Mouse (Mus musculus) midbrain, embryonic 12.5 days (tissue): ENCODE measurements at regions not wholly inside any gene's neighbourhood (a gene's known extent, or its start where the extent isn't known, plus 50 kb on each side); places are given as distances from the start of the nearest gene placed in this dataset.
A peak's percentile ranks its signal among the peaks of the same experiment; 100 is the strongest.

Experiments used
- ATAC-seq: fragments of 200-750 bp; cut with Nextera tagmentation; 2 replicates; pipeline ENCODE4 v1.8.0; 2017; ENCODE audit warnings: low read depth, moderate TSS enrichment, moderate library complexity; ENCODE audit not compliant: low FRiP score
- H3K27ac ChIP-seq: fragments of 300-500 bp; sonication (generic); replicated peaks from 2 replicates; pipeline ENCODE4 v1.5.1; 2016; ENCODE audit warnings: mild to moderate bottlenecking
- H3K27me3 ChIP-seq: fragments of 300-500 bp; sonication (generic); 2 replicates; pipeline ENCODE4 v1.6.1; 2016; ENCODE audit warnings: mild to moderate bottlenecking
- H3K36me3 ChIP-seq: fragments of 300-500 bp; sonication (generic); 2 replicates; pipeline ENCODE4 v1.6.1; 2016
- H3K4me1 ChIP-seq: fragments of 300-500 bp; sonication (generic); 2 replicates; pipeline ENCODE4 v1.6.1; 2016
- H3K4me2 ChIP-seq: fragments of 300-500 bp; sonication (generic); replicated peaks from 2 replicates; pipeline ENCODE4 v1.6.1; 2016; ENCODE audit warnings: mild to moderate bottlenecking, moderate library complexity
- H3K4me3 ChIP-seq: fragments of 300-500 bp; sonication (generic); 2 replicates; pipeline ENCODE4 v1.5.1; 2016; ENCODE audit warnings: mild to moderate bottlenecking
- H3K9ac ChIP-seq: fragments of 300-500 bp; sonication (generic); replicated peaks from 2 replicates; pipeline ENCODE4 v1.6.1; 2016; ENCODE audit warnings: mild to moderate bottlenecking, moderate library complexity
- H3K9me3 ChIP-seq: fragments of 300-500 bp; sonication (generic); 2 replicates; pipeline ENCODE4 v1.6.1; 2016; ENCODE audit warnings: mild to moderate bottlenecking
- WGBS: fragments of 180-500 bp; shearing (Covaris S2); methylation state at CpG from one replicate; pipeline ENCODE4 v1.1.7; 2016; 5-methylcytosine and 5-hydroxymethylcytosine counted together

GRCm38 (mm10) chr1:64275865-64276264 lies 153.8 kb upstream of the Klf7 start:
- no peaks in the 10 kb centered on the region for H3K9me3 ChIP-seq
- no peak overlapping the region for H3K4me3 ChIP-seq
- H3K27ac ChIP-seq, result no peak overlapping the region
- no peaks in the 10 kb centered on the region for H3K36me3 ChIP-seq
- H3K9ac ChIP-seq, result no peak overlapping the region
- no peaks in the 10 kb centered on the region for H3K27me3 ChIP-seq
- H3K4me2 ChIP-seq, result no peak overlapping the region
- H3K4me1 ChIP-seq, result no peaks in the 10 kb centered on the region
- ATAC-seq, result no peak

DNA sequence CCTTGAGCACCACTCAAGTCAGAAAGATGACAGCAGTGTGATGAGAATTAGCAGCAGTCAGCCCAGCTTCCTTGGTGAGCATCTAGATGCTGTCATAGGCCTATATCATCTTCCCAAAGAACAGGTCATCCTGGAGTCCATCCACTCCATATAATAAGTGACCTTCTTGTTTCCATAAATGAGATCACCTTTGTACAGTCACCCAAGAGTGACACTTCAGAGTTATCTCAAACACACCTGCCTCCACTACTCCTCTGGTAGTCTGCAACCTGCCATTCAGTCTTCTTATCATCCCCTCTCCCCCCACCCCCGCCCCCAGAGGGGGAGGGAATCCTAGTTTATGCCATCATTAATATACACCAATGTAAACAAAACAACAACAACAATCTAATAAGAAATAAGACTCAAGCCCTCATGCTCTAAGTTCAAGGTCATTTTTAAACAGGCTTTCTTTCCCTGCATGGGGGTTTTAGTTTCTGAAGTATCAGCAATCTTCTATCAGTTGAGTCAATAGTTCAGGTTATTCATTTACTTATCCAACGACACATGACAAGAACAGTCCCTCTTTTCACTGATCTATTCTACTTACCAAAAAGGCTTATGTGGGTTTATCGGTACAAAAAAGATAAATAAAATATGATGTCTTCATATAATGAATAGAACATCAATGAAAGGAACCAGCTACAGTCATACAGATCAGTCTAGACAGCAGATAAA lies 153.2 kb upstream of the Klf7 start:
- H3K9me3 ChIP-seq, result no peaks in the 10 kb centered on the region
- no peaks in the 10 kb centered on the region for H3K4me1 ChIP-seq
- no peak overlapping the region for H3K4me2 ChIP-seq
- no peak overlapping the region for H3K27ac ChIP-seq
- H3K36me3 ChIP-seq, result no peaks in the 10 kb centered on the region
- no peak for ATAC-seq
- H3K9ac ChIP-seq, result no peak overlapping the region
- no peak overlapping the region for H3K4me3 ChIP-seq
- H3K27me3 ChIP-seq, result no peaks in the 10 kb centered on the region
- WGBS, result 91% methylated on average over 3 of the region's 3 CpGs

- 0 out of 2 replicates have a peak overlapping the region, but pooled peaks have one; percentile 35 for H3K27ac ChIP-seq
- H3K9me3 ChIP-seq, result no peaks in the 10 kb centered on the region
- no peak overlapping the region for H3K4me2 ChIP-seq
- H3K27me3 ChIP-seq, result no peaks in the 10 kb centered on the region; the same call in 1 of the 2 replicates
- peaks cover 19% of the 10 kb centered on the region for H3K4me1 ChIP-seq
- H3K36me3 ChIP-seq, result no peaks in the 10 kb centered on the region
- ATAC-seq, result no peak
- H3K4me3 ChIP-seq, result no peak overlapping the region
- H3K9ac ChIP-seq, result no peak overlapping the region
- WGBS, result 51% methylated on average over 2 of the region's 2 CpGs
Measured at GRCm38 (mm10) chr1:64257237-64257636, 135.2 kb upstream of the Klf7 start.

- Histone ChIP-seq H3K27me3 (no peaks in the 10 kb centered on the region; the same call in 1 of the 2 replicates), H3K27ac (peak overlapping the region; percentile 58), H3K4me3 (no peak overlapping the region), H3K9ac (no peak overlapping the region), H3K9me3 (no peaks in the 10 kb centered on the region), H3K4me1 (peaks cover 19% of the 10 kb centered on the region), H3K4me2 (no peak overlapping the region), H3K36me3 (no peaks in the 10 kb centered on the region)
- ATAC-seq, result no peak
- WGBS, result 68% methylated on average over 14 of the region's 14 CpGs
Measured at GRCm38 (mm10) chr1:64255554-64256295, 133.6 kb upstream of the Klf7 start.

- no peak overlapping the region for H3K27ac ChIP-seq
- no peak for ATAC-seq
- WGBS, result 76% methylated on average over 8 of the region's 8 CpGs
Measured at GRCm38 (mm10) chr1:64254673-64255072, 132.6 kb upstream of the Klf7 start.

DNA sequence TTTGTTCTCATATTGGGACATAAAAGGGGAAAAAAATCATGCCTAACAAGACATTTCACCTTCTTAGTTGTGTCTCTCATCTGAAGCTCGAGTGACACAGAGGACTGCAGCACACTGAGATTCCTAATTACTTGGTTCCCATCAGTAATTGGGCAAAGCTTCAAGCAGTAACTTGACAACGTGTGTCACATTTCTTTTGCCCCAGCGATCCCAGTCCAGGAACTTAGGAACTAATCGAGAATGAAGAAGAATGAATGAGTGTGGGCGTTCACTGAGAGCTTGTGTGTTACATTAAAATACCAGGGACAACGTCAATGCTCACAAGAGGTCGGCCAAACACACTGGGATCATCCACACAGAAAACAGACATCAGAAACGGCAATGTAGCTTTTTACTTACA lies 131.9 kb upstream of the Klf7 start:
- 59% methylated on average over 8 of the region's 8 CpGs for WGBS
- Histone ChIP-seq H3K9ac (no peak overlapping the region), H3K27me3 (no peaks in the 10 kb centered on the region; the same call in 1 of the 2 replicates), H3K27ac (no peak overlapping the region), H3K4me1 (peaks cover 19% of the 10 kb centered on the region), H3K4me3 (no peak overlapping the region), H3K9me3 (no peaks in the 10 kb centered on the region), H3K36me3 (no peaks in the 10 kb centered on the region), H3K4me2 (no peak overlapping the region)
- ATAC-seq, result no peak

More at GRCm38 (mm10) chr1:64254673-64255072, 132.6 kb upstream of the Klf7 start:
- no peak overlapping the region for H3K4me2 ChIP-seq
- no peak overlapping the region for H3K4me3 ChIP-seq
- no peaks in the 10 kb centered on the region; the same call in 1 of the 2 replicates for H3K27me3 ChIP-seq
- no peak overlapping the region for H3K9ac ChIP-seq
- H3K4me1 ChIP-seq, result peaks cover 19% of the 10 kb centered on the region
- no peaks in the 10 kb centered on the region for H3K9me3 ChIP-seq
- no peaks in the 10 kb centered on the region for H3K36me3 ChIP-seq

DNA sequence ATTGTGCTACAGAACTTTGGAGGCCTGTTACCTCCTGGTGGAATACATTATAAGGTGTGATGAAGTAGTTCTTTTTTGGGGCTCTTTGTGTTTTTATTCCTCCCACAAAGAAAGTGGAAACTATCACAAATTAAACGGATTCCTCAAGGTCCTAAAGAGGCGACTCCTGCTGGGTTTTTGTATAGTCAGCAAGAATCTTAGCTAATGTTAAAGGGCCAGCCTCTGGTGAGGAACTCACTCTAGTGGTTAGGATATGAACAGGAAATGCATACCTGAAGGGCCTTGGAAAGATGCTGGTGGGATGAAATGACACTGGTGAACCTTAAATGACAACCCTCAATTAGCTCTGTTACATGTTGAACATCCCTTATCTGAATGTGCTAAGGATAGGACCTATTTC lies 120.3 kb upstream of the Klf7 start:
- no peaks in the 10 kb centered on the region for H3K9me3 ChIP-seq
- no peaks in the 10 kb centered on the region for H3K36me3 ChIP-seq
- WGBS, result 45% methylated on average over 2 of the region's 2 CpGs
- no peaks in the 10 kb centered on the region for H3K4me1 ChIP-seq
- no peak overlapping the region for H3K27ac ChIP-seq
- no peaks in the 10 kb centered on the region for H3K27me3 ChIP-seq
- H3K9ac ChIP-seq, result no peak overlapping the region
- ATAC-seq, result no peak
- H3K4me3 ChIP-seq, result no peak overlapping the region
- H3K4me2 ChIP-seq, result no peak overlapping the region

DNA sequence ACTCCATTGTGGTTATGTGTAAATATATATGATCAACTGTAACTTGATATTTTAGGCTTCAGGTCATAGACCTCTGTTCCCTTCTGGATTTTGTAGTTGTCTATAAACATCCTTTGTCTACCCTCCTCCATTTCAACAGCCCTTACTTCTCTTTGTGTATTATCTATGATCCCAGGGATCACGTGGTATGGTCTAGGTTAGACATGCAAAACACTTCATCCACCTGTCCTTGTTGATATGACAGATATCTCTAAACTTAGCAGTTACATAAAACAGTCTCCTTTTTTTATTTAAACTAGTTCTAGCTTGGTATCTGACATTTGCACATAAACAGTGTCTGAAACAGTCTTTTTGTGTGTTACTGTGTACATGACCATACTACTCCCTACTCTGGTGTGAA lies 107.6 kb upstream of the Klf7 start:
- no peak overlapping the region for H3K27ac ChIP-seq
- H3K4me3 ChIP-seq, result no peak overlapping the region
- no peak overlapping the region for H3K9ac ChIP-seq
- H3K4me2 ChIP-seq, result no peak overlapping the region
- H3K9me3 ChIP-seq, result no peaks in the 10 kb centered on the region
- whole genome bisulfite sequencing, result 87% methylated on average over 1 of the region's 1 CpGs
- ATAC-seq, result no peak
- no peaks in the 10 kb centered on the region for H3K36me3 ChIP-seq
- no peaks in the 10 kb centered on the region for H3K27me3 ChIP-seq
- peaks cover 18% of the 10 kb centered on the region for H3K4me1 ChIP-seq

DNA sequence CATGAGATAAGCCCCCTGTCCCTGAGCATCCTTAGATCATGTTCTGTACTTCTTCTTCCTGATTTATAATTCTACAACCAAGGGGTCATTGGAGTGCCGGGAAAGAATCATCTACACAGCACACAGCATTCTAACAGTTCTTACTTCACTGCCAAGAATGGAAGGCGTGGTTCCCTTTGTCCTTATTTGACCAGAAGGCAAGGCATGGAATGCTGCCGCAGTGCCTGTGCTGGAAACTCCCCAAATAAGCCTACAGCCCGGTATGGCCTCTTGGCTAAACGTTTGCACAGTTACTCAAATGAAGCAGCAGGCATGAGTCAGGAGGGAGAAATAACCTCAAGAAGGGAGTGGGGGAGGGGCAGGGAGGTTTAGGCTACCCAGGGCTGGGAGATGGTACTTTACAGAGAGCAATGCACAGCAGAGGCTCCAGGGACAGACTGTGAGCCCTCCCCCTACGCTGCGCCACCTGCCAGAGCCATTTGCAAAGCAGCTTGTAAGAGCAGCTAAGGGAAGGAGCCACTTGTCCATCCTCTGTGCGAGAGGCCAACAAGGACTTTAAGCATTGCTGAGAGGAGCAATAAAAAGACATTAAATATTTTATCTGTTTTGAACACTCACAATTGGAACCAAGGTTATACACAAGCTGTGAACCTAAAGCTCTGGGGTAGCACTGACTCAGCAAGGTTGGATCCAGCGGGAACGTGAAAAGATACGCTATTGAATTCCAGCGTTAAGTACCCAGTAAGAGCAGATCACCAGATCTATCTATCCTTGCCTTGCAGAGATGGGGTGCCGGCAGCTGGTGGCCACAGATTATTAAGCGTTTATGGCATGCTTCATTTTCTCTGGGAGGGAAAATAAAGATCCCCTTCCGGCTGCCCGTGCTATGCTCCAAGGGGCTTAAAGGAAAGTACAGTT lies 104.2 kb upstream of the Klf7 start:
- Histone ChIP-seq H3K4me1 (peaks cover 38% of the 10 kb centered on the region), H3K9ac (no peak overlapping the region), H3K4me3 (no peak overlapping the region), H3K9me3 (no peaks in the 10 kb centered on the region), H3K36me3 (no peaks in the 10 kb centered on the region), H3K27me3 (no peaks in the 10 kb centered on the region), H3K4me2 (peak overlapping the region; percentile 19), H3K27ac (peak overlapping the region; percentile 56)
- ATAC-seq, result peak; percentile 88
- WGBS, result 24% methylated on average over 16 of the region's 16 CpGs

DNA sequence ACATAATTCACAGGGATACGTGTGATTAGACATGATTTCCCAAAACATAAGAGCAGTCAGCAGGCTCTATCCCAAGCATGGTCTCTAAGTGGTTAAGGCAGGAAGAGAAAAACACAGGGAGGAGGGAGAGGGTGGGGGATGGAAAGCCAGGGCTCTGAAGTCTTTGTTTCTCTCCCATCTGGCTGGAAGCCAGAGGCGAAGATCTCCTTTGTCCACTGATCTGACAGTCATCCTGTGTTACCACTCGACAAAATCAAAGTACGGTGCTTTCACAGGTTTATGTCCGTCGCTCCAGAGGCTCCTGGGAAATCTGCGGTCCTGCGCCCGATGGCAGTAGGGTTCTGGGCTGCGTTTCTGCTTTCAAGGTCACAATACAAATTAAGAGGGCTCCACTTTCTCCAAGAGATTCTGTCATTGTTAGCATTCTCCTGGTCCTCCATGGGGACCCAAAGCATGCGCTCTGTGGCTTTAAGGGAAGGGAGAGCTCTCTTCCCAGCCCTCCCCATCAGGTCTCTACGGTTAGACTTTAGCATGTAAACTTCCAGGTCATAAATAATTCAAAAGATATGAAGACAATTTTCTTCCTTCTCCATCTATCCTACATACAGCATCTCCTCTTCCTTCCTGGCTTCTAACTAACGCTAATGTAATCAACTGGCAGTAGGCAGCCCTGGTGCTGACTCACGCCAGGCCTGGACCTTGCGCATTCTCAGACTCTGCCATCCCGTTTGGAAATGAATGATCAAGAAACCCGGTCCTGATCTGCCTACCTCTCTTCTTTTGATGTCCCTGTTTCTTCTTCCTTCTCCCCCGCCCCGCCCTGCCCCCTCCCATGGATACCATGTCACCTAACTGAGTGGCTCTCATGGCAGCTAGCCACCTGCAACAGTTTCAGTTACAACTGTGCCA lies 102.0 kb upstream of the Klf7 start:
- Histone ChIP-seq H3K36me3 (no peaks in the 10 kb centered on the region), H3K27ac (peak overlapping the region; percentile 79), H3K4me3 (no peak overlapping the region), H3K9me3 (no peaks in the 10 kb centered on the region), H3K9ac (no peak overlapping the region), H3K4me2 (peak overlapping the region; percentile 19; the same call in 1 of the 2 replicates), H3K4me1 (peaks cover 43% of the 10 kb centered on the region), H3K27me3 (0 out of 2 replicates have a peak, but pooled peaks cover 1% of the 10 kb centered on the region)
- ATAC-seq, result peak; percentile 46; the same call in 1 of the 2 replicates
- 62% methylated on average over 19 of the region's 19 CpGs for WGBS

GRCm38 (mm10) chr1:64222475-64222874 lies 100.4 kb upstream of the Klf7 start:
- Histone ChIP-seq H3K27ac (no peak overlapping the region), H3K4me2 (no peak overlapping the region), H3K27me3 (0 out of 2 replicates have a peak, but pooled peaks cover 5% of the 10 kb centered on the region), H3K9me3 (no peaks in the 10 kb centered on the region), H3K9ac (no peak overlapping the region), H3K36me3 (no peaks in the 10 kb centered on the region), H3K4me3 (no peak overlapping the region), H3K4me1 (peaks cover 41% of the 10 kb centered on the region)
- no peak for ATAC-seq
- 78% methylated on average over 2 of the region's 2 CpGs for WGBS
